Mouse (Mus musculus): Measurements from ENCODE around the gene Rpl7a. TPM values are rescaled to one million over a fixed set of nuclear protein-coding genes. Genes with fewer than 3 reads are reported as not detected.

Gene Rpl7a
- polyA plus RNA-seq, 1 experiment from 2014 or later: 533 TPM

DNA sequence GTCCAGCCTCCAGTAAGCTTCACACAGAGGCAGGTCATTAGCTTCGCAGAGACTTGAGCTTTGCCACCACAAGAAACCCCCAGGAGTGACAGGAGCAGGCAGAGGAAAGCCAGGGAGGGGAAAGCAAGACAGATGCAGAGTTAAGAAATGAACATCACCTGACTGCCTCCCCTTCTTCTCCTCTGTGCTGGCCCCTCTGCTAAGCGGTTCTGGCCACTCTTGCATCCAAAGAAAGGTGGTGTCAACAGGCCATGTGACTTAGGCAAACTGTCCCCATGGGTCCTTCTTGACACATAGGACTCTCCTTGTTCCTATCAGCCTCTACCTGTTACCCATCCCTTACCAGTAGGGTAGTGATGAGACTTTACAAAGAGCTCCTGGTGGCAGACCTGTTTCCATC, 4.6 kb upstream of the Rpl7a start:
- Histone ChIP-seq H3K4me2 (replicated peaks) (no peak overlapping the region), H3K4me1 (peaks cover 50% of the 10 kb centered on the region), H3K27ac (replicated peaks) (no peak overlapping the region), H3K9me3 (no peaks in the 10 kb centered on the region), H3K4me3 (no peak overlapping the region), H3K27me3 (no peaks in the 10 kb centered on the region), H3K9ac (replicated peaks) (no peak overlapping the region), H3K36me3 (peaks cover 36% of the 10 kb centered on the region)
- ATAC-seq (replicated peaks): no peak
- 86% methylated on average over 2 of the region's 2 CpGs for WGBS

GRCm38 (mm10) chr2:26906431-26906830, 4.1 kb upstream of the Rpl7a start:
- H3K9me3 ChIP-seq: no peaks in the 10 kb centered on the region
- peaks cover 36% of the 10 kb centered on the region for H3K36me3 ChIP-seq
- H3K27me3 ChIP-seq: no peaks in the 10 kb centered on the region
- 93% methylated on average over 3 of the region's 3 CpGs for whole genome bisulfite sequencing
- no peak overlapping the region for H3K9ac ChIP-seq (replicated peaks)
- H3K4me2 ChIP-seq (replicated peaks): no peak overlapping the region
- H3K4me3 ChIP-seq: no peak overlapping the region
- no peak overlapping the region for H3K27ac ChIP-seq (replicated peaks)
- ATAC-seq (replicated peaks): no peak
- peaks cover 46% of the 10 kb centered on the region for H3K4me1 ChIP-seq

DNA sequence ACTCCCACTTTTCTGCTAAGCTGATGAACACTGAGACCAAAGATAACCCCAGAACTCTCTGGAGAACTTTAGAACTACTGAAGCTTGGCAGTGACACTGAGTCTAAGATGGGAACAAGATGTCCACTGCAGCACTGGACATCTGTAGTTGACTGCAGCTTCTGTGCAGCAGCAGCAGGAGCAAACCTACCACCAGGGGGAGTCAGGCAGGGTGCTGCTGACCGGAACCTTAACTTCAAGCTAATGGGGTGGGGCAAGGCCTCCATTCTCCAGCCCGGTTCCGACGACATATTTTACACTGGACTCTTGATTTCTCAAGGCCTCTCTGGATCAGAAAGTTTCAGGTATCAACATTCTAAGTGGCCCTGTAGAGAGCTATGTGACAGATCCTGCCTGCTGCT, 3.5 kb upstream of the Rpl7a start:
- Histone ChIP-seq H3K4me2 (replicated peaks) (no peak overlapping the region), H3K9ac (replicated peaks) (no peak overlapping the region), H3K4me1 (peaks cover 46% of the 10 kb centered on the region), H3K27ac (replicated peaks) (no peak overlapping the region), H3K27me3 (no peaks in the 10 kb centered on the region), H3K4me3 (no peak overlapping the region), H3K9me3 (no peaks in the 10 kb centered on the region), H3K36me3 (peaks cover 39% of the 10 kb centered on the region)
- WGBS: 63% methylated on average over 4 of the region's 4 CpGs
- no peak for ATAC-seq (replicated peaks)

DNA sequence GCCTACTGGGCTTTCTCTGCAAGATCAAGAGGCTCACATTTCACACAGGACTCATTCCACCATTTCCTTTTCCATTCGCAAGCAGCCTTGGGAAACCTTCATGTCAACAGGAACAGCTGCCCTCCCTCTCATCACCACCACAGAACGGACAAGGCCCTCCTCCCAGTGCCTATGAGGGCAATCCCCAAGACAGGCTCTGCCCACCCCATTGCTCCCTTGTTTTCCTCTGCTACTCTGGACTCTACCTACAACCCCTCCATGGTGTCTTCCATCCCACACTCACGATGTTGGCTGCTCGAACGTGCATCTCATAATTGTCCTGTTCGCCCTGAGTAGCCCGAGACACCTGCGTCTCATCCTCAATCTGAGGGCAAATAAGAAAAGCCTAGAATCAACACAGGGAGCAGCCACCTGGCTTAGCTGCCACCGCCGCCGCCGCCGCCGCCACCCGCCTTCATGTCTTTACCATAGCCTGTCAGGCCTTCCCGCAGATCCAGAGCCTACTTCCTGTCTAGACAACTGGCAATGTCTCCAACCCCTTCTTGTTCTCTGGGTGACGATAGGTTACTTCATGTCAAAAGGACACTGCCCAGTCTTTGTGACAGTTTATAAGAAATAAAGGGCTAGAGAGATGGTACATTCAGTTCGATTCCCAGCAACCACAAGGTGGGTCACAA, 1.7 kb upstream of the Rpl7a start:
- WGBS: 90% methylated on average over 18 of the region's 18 CpGs
- Histone ChIP-seq H3K27ac (replicated peaks) (no peak overlapping the region), H3K4me3 (peak overlapping the region; percentile 93), H3K9ac (replicated peaks) (peak overlapping the region; percentile 94; the same call in 1 of the 2 replicates), H3K9me3 (no peaks in the 10 kb centered on the region), H3K4me1 (peaks cover 45% of the 10 kb centered on the region), H3K36me3 (peaks cover 57% of the 10 kb centered on the region), H3K27me3 (no peaks in the 10 kb centered on the region), H3K4me2 (replicated peaks) (peak overlapping the region; percentile 77)
- ATAC-seq (replicated peaks): no peak

- Histone ChIP-seq H3K4me1 (peaks cover 43% of the 10 kb centered on the region), H3K36me3 (peaks cover 61% of the 10 kb centered on the region), H3K27ac (replicated peaks) (no peak overlapping the region)
These were observed 1.2 kb upstream of the Rpl7a start for GRCm38 (mm10) chr2:26909387-26909784.

GRCm38 (mm10) chr2:26910994-26911765, 616 bp downstream of the Rpl7a start:
- ATAC-seq (replicated peaks): peak; percentile 57
- Histone ChIP-seq H3K4me1 (peaks cover 59% of the 10 kb centered on the region), H3K9me3 (no peaks in the 10 kb centered on the region), H3K9ac (replicated peaks) (peak overlapping the region; percentile 94), H3K4me2 (replicated peaks) (peak overlapping the region; percentile 92), H3K36me3 (peaks cover 50% of the 10 kb centered on the region), H3K27ac (replicated peaks) (peak overlapping the region; percentile 93), H3K27me3 (no peaks in the 10 kb centered on the region), H3K4me3 (peak overlapping the region; percentile 93)
- under 1% methylated on average over 37 of the region's 37 CpGs for WGBS

More at GRCm38 (mm10) chr2:26909387-26909784, 1.2 kb upstream of the Rpl7a start:
- Histone ChIP-seq H3K4me2 (replicated peaks) (peak overlapping the region; percentile 77), H3K27me3 (no peaks in the 10 kb centered on the region), H3K9me3 (no peaks in the 10 kb centered on the region), H3K9ac (replicated peaks) (peak overlapping the region; percentile 94), H3K4me3 (peak overlapping the region; percentile 93)
- no peak for ATAC-seq (replicated peaks)

GRCm38 (mm10) chr2:26912253-26912770, 1.7 kb downstream of the Rpl7a start:
- Histone ChIP-seq H3K36me3 (peaks cover 38% of the 10 kb centered on the region), H3K4me1 (peaks cover 65% of the 10 kb centered on the region), H3K9me3 (no peaks in the 10 kb centered on the region), H3K27ac (replicated peaks) (0 out of 2 replicates have a peak overlapping the region, but pooled peaks have one; percentile 93), H3K27me3 (no peaks in the 10 kb centered on the region), H3K9ac (replicated peaks) (peak overlapping the region; percentile 94), H3K4me3 (peak overlapping the region; percentile 93), H3K4me2 (replicated peaks) (peak overlapping the region; percentile 92)
- no peak for ATAC-seq (replicated peaks)
- 62% methylated on average over 5 of the region's 5 CpGs for WGBS

DNA sequence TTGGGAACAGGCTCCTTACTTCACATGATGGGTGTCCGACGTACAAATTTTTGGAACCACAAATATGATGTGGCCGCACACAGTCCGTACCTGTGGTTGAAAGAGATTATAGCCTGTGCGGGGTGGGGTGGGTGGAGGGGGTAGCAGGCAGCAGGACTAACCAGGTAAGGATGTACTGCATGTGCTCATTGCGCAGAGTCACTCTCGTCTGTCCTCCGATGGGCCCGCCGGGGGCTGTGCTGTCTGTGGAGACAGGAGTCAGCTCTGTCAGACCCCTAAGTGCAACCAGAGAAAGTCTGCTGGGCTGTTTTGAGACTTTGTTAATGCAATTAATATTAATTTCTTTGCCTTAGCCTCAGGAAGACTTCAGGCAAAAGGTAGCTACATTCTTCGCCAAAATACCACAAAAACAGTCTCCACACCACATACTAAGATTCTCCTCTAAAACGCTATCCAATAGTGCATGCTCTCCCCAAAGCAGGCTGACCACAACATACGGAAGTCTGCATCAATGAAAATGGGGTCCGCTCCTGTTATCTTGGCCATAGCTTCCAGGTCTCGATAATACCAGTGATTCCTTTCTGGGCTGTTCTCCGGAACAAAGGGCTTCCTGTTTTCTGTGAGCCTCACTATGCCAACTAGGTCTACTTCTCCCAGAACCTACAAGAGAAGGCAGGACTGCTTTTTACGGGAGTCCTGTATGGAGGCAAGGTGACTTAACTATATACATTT, 3.0 kb downstream of the Rpl7a start:
- Histone ChIP-seq H3K4me2 (replicated peaks) (no peak overlapping the region), H3K27me3 (no peaks in the 10 kb centered on the region), H3K4me1 (peaks cover 63% of the 10 kb centered on the region), H3K27ac (replicated peaks) (no peak overlapping the region), H3K36me3 (peaks cover 35% of the 10 kb centered on the region), H3K9ac (replicated peaks) (no peak overlapping the region), H3K4me3 (0 out of 2 replicates have a peak overlapping the region, but pooled peaks have one; percentile 2), H3K9me3 (no peaks in the 10 kb centered on the region)
- no peak for ATAC-seq (replicated peaks)
- 87% methylated on average over 17 of the region's 17 CpGs for WGBS

GRCm38 (mm10) chr2:26914148-26914941, 3.8 kb downstream of the Rpl7a start:
- no peak for ATAC-seq (replicated peaks)
- WGBS: 61% methylated on average over 8 of the region's 8 CpGs
- Histone ChIP-seq H3K9me3 (no peaks in the 10 kb centered on the region), H3K36me3 (peaks cover 43% of the 10 kb centered on the region), H3K27ac (replicated peaks) (no peak overlapping the region), H3K9ac (replicated peaks) (no peak overlapping the region), H3K27me3 (no peaks in the 10 kb centered on the region), H3K4me1 (peaks cover 55% of the 10 kb centered on the region), H3K4me2 (replicated peaks) (0 out of 2 replicates have a peak overlapping the region, but pooled peaks have one; percentile 96), H3K4me3 (no peak overlapping the region)

DNA sequence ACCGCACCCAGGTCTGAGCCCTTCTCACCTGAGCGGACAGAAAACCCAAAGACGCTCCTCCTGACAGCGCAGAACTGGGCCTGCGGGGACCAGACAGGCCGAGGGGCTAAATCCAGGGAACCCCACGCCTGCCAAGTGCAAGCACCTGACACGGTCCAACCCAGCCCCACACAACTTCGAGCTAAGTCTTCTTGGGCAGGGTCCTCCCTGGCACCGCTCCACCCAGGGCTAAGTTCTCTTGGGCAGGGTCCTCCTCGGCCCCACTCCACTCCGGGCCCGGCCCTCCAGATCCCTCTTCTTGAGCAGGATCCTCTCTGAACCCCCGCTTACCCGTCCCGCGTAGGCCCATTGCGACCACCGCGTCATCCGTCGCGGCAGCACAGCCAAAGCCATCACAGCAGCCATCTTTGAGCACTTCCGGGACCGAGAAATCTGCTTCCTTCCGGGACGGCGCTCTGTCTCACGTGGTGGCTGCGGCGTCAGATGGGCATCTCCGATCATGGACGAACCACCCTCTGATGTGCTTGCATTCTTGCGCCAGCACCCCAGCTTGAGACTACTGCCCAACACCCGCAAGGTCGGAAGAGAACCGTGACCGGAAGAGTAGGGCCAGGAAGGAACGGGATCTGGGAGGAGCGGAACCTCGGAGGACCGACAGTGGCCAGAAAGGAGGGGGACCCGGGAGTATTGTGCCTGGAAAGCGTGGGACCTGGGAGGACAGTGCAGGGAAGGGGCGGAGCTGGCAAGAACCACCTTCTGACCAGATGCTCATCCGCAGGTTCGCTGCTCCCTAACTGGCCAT, 5.6 kb downstream of the Rpl7a start, which contains the start of the genes Surf2 and Surf1:
Gene Surf2, plus strand, starts transcription at position 441 of the 802 bp plus-strand sequence.
Gene Surf1, minus strand, starts transcription at position 604 of the 802 bp plus-strand sequence.
- Histone ChIP-seq H3K4me1 (peaks cover 50% of the 10 kb centered on the region), H3K27me3 (no peaks in the 10 kb centered on the region), H3K4me2 (replicated peaks) (peak within 1 kb of the TSS; percentile 96), H3K36me3 (peaks cover 60% of the 10 kb centered on the region), H3K9ac (replicated peaks) (peak within 1 kb of the TSS; percentile 77), H3K27ac (replicated peaks) (peak within 1 kb of the TSS; percentile 75), H3K4me3 (peak within 1 kb of the TSS; percentile 71), H3K9me3 (no peaks in the 10 kb centered on the region)
- whole genome bisulfite sequencing: 2% methylated on average over 47 of the region's 47 CpGs
- ATAC-seq (replicated peaks): peak; percentile 77
